Mouse (Mus musculus): ENCODE data around the gene Muc16.

GRCm38 (mm10) chr9:18508098-18508497, 166.2 kb downstream of the Muc16 start:
- TF ChIP-seq CTCF (IDR thresholded peaks at IDR 0.05; ENCODE audit: borderline replicate concordance, extremely low read depth, insufficient read depth, insufficient read length) (peak; percentile 14; the same call in 1 of the 2 replicates), POLR2A (IDR thresholded peaks at IDR 0.05; ENCODE audit: borderline replicate concordance, extremely low read depth, insufficient read depth, insufficient read length, poor library complexity, severe bottlenecking) (no peak)
